Mouse (Mus musculus): Measurements from ENCODE around the gene Ctsd. TPM values are rescaled to one million over a fixed set of nuclear protein-coding genes. Genes with fewer than 3 reads are reported as not detected.

Ctsd gene
- total and polyA plus RNA-seq, 3 experiments, result 61.2 to 107 (median 104) TPM

- H3K4me1 ChIP-seq (ENCODE audit: control insufficient read depth in 1 of 2, insufficient read depth in 2 of 2), result no peaks in the 10 kb centered on the region
- no peak overlapping the region for H3K27ac ChIP-seq (ENCODE audit: insufficient read depth, low read depth)
- peaks cover 77 to 97% of the 10 kb centered on the region in 2 experiments for H3K36me3 ChIP-seq (replicated peaks in 1 of 2; ENCODE audit: control insufficient read depth in 1 of 2, insufficient read depth in 1 of 2, low read length in 1 of 2)
- no peaks in the 10 kb centered on the region for H3K27me3 ChIP-seq (replicated peaks)
- dilution Hi-C loops (cut with MboI; ENCODE audit: extremely low pct_ligation_motif_present, extremely low pct_unique_long_range_greater_than_20kb, low sequenced_read_pairs) (no loop called here), in situ Hi-C loops (cut with MboI; ENCODE audit: low pct_ligation_motif_present, low pct_unique_long_range_greater_than_20kb, low sequenced_read_pairs) (no loop called here)
- H3K9me3 ChIP-seq (replicated peaks; ENCODE audit: low read length), result no peaks in the 10 kb centered on the region
- H3K4me2 ChIP-seq (ENCODE audit: insufficient read depth, low read depth, poor library complexity, severe bottlenecking), result no peak overlapping the region
- no peak overlapping the region for H3K4me3 ChIP-seq (replicated peaks in 1 of 3; ENCODE audit: low read depth in 2 of 3, low read length in 2 of 3, poor library complexity in 1 of 3)
- no peak for TF ChIP-seq GABPA (IDR thresholded peaks at IDR 0.05; ENCODE audit: insufficient replicate concordance, low read depth, low read length)
- TF ChIP-seq UBTF (IDR thresholded peaks at IDR 0.05; ENCODE audit: low read depth, low read length), result no peak
- TF ChIP-seq ZKSCAN1 (IDR thresholded peaks at IDR 0.05; ENCODE audit: borderline replicate concordance, low read depth, low read length), result no peak
- no peak for TF ChIP-seq POLR2AphosphoS2 (IDR thresholded peaks at IDR 0.05; ENCODE audit: low read depth, low read length)
- no peak for TF ChIP-seq MAFK (IDR thresholded peaks at IDR 0.05; ENCODE audit: insufficient replicate concordance, low read length)
- no peak for TF ChIP-seq ZMIZ1 (IDR thresholded peaks at IDR 0.05; ENCODE audit: low read depth, low read length)
- no peak for TF ChIP-seq CHD1 (IDR thresholded peaks at IDR 0.05; ENCODE audit: low read depth, low read length)
- no peak for DNase-seq (ENCODE audit: extremely low read depth)
- no peak overlapping the region for H3K9ac ChIP-seq (ENCODE audit: insufficient read depth, low read depth)
- H3K79me2 ChIP-seq (replicated peaks; ENCODE audit: control insufficient read depth, extremely low read depth, insufficient read depth, poor library complexity, severe bottlenecking), result no peaks in the 10 kb centered on the region
Measured at GRCm38 (mm10) chr7:142379186-142379585, 8.7 kb downstream of the Ctsd start.

- DNase-seq (ENCODE audit: extremely low read depth), result no peak
- no peak overlapping the region for H3K4me2 ChIP-seq (ENCODE audit: insufficient read depth, low read depth, poor library complexity, severe bottlenecking)
- in situ Hi-C loops (cut with MboI; ENCODE audit: low pct_ligation_motif_present, low pct_unique_long_range_greater_than_20kb, low sequenced_read_pairs) (no loop called here), dilution Hi-C loops (cut with MboI; ENCODE audit: extremely low pct_ligation_motif_present, extremely low pct_unique_long_range_greater_than_20kb, low sequenced_read_pairs) (no loop called here)
- H3K36me3 ChIP-seq (replicated peaks in 1 of 2; ENCODE audit: control insufficient read depth in 1 of 2, insufficient read depth in 1 of 2, low read length in 1 of 2), result peaks cover 60 to 82% of the 10 kb centered on the region in 2 experiments
- H3K4me3 ChIP-seq (replicated peaks in 1 of 3; ENCODE audit: low read depth in 2 of 3, low read length in 2 of 3, poor library complexity in 1 of 3), result no peak overlapping the region
- no peaks in the 10 kb centered on the region for H3K79me2 ChIP-seq (replicated peaks; ENCODE audit: control insufficient read depth, extremely low read depth, insufficient read depth, poor library complexity, severe bottlenecking)
- H3K27ac ChIP-seq (ENCODE audit: insufficient read depth, low read depth), result no peak overlapping the region
- no peaks in the 10 kb centered on the region for H3K27me3 ChIP-seq (replicated peaks)
- no peak for TF ChIP-seq ELF1 (IDR thresholded peaks at IDR 0.05; ENCODE audit: low read depth, low read length)
- TF ChIP-seq TCF12 (IDR thresholded peaks at IDR 0.05; ENCODE audit: low read depth, low read length), result no peak
- TF ChIP-seq MXI1 (IDR thresholded peaks at IDR 0.05; ENCODE audit: low read depth, low read length), result no peak
- TF ChIP-seq MAFK (IDR thresholded peaks at IDR 0.05; ENCODE audit: insufficient replicate concordance, low read length), result no peak
- no peak for TF ChIP-seq UBTF (IDR thresholded peaks at IDR 0.05; ENCODE audit: low read depth, low read length)
- no peak for TF ChIP-seq KAT2A (IDR thresholded peaks at IDR 0.05; ENCODE audit: insufficient replicate concordance, low read length)
- no peaks in the 10 kb centered on the region for H3K9me3 ChIP-seq (replicated peaks; ENCODE audit: low read length)
- no peaks in the 10 kb centered on the region for H3K4me1 ChIP-seq (ENCODE audit: control insufficient read depth in 1 of 2, insufficient read depth in 2 of 2)
- H3K9ac ChIP-seq (ENCODE audit: insufficient read depth, low read depth), result no peak overlapping the region
Measured at GRCm38 (mm10) chr7:142377233-142377925, 10.5 kb downstream of the Ctsd start.

GRCm38 (mm10) chr7:142376096-142376495 is 11.7 kb downstream of the Ctsd start:
- dilution Hi-C loops (cut with MboI; ENCODE audit: extremely low pct_ligation_motif_present, extremely low pct_unique_long_range_greater_than_20kb, low sequenced_read_pairs) (no loop called here), in situ Hi-C loops (cut with MboI; ENCODE audit: low pct_ligation_motif_present, low pct_unique_long_range_greater_than_20kb, low sequenced_read_pairs) (no loop called here)
- no peak overlapping the region for H3K27ac ChIP-seq (ENCODE audit: insufficient read depth, low read depth)
- no peak overlapping the region for H3K9ac ChIP-seq (ENCODE audit: insufficient read depth, low read depth)
- DNase-seq (ENCODE audit: extremely low read depth), result no peak
- H3K36me3 ChIP-seq (replicated peaks in 1 of 2; ENCODE audit: control insufficient read depth in 1 of 2, insufficient read depth in 1 of 2, low read length in 1 of 2), result peaks cover 48 to 69% of the 10 kb centered on the region in 2 experiments
- no peak for TF ChIP-seq E2F4 (IDR thresholded peaks at IDR 0.05; ENCODE audit: insufficient replicate concordance, low read depth, low read length)
- no peak for TF ChIP-seq HCFC1 (IDR thresholded peaks at IDR 0.05; ENCODE audit: low read depth, low read length)
- no peak for TF ChIP-seq GABPA (IDR thresholded peaks at IDR 0.05; ENCODE audit: insufficient replicate concordance, low read depth, low read length)
- no peak for TF ChIP-seq MAFK (IDR thresholded peaks at IDR 0.05; ENCODE audit: insufficient replicate concordance, low read length)
- no peak for TF ChIP-seq MYC (IDR thresholded peaks at IDR 0.05; ENCODE audit: low read depth, low read length)
- no peak for TF ChIP-seq SMC3 (IDR thresholded peaks at IDR 0.05; ENCODE audit: low read depth, low read length)
- TF ChIP-seq NELFE (IDR thresholded peaks at IDR 0.05; ENCODE audit: low read depth, low read length), result no peak
- TF ChIP-seq ETS1 (conservative IDR thresholded peaks at IDR 0.05; ENCODE audit: low read depth, low read length), result no peak
- no peak for TF ChIP-seq ELF1 (IDR thresholded peaks at IDR 0.05; ENCODE audit: low read depth, low read length)
- TF ChIP-seq PAX5 (IDR thresholded peaks at IDR 0.05; ENCODE audit: low read length), result no peak
- no peak overlapping the region for H3K4me2 ChIP-seq (ENCODE audit: insufficient read depth, low read depth, poor library complexity, severe bottlenecking)
- H3K4me3 ChIP-seq (replicated peaks in 1 of 3; ENCODE audit: low read depth in 2 of 3, low read length in 2 of 3, poor library complexity in 1 of 3), result no peak overlapping the region
- no peaks in the 10 kb centered on the region for H3K79me2 ChIP-seq (replicated peaks; ENCODE audit: control insufficient read depth, extremely low read depth, insufficient read depth, poor library complexity, severe bottlenecking)
- H3K9me3 ChIP-seq (replicated peaks; ENCODE audit: low read length), result no peaks in the 10 kb centered on the region
- H3K4me1 ChIP-seq (ENCODE audit: control insufficient read depth in 1 of 2, insufficient read depth in 2 of 2), result no peaks in the 10 kb centered on the region
- no peaks in the 10 kb centered on the region for H3K27me3 ChIP-seq (replicated peaks)

Data from CH12.LX (cell line).